10 mouse cellular contexts compared by ENCODE assay signal in genomic region chr9:77381565-77381964, GRCm38 (mm10). TPM values are rescaled to one million over a fixed set of nuclear protein-coding genes. Genes with fewer than 3 reads are reported as not detected.
DNase-seq lines count a peak whose midpoint lies in the region; ATAC-seq lines count a peak whose summit lies in the region.
"Had no signal": no experiment of that assay in that cellular context is flagged by ENCODE, and none has a peak within 500 bp of the region (broad histone marks: within the 10 kb centered on the region; RNA-seq: fewer than 3 reads in every experiment).

No protein-coding gene starts in this region.

- H3K4me1 ChIP-seq in liver, embryonic 12.5 days = no peaks in the 10 kb centered on the region
- peaks cover 7% of the 10 kb centered on the region; the same call in 1 of the 2 replicates for H3K4me1 ChIP-seq in embryonic facial prominence, embryonic 10.5 days
- H3K4me1 ChIP-seq: neural tube, embryonic 12.5 days had no signal

- intact Hi-C loops in left cerebral cortex, postnatal 4 days (cut with DNase I) = loop anchor here (2.0 to 10.0 kb wide), 2 partner anchors 987 to 1111 kb away; no protein-coding TSS in a partner anchor

- no peaks in the 10 kb centered on the region for H3K27me3 ChIP-seq in liver, embryonic 12.5 days (replicated peaks)
- no peaks in the 10 kb centered on the region for H3K27me3 ChIP-seq in embryonic facial prominence, embryonic 10.5 days (replicated peaks; ENCODE audit: low read depth, poor library complexity, severe bottlenecking)
- H3K27me3 ChIP-seq: neural tube, embryonic 12.5 days had no signal

- no peaks in the 10 kb centered on the region for H3K9me3 ChIP-seq in liver, embryonic 12.5 days (replicated peaks)
- no peaks in the 10 kb centered on the region for H3K9me3 ChIP-seq in embryonic facial prominence, embryonic 10.5 days
- H3K9me3 ChIP-seq: neural tube, embryonic 12.5 days had no signal

- H3K36me3 ChIP-seq in liver, embryonic 12.5 days = no peaks in the 10 kb centered on the region
- H3K36me3 ChIP-seq in embryonic facial prominence, embryonic 10.5 days (replicated peaks) = no peaks in the 10 kb centered on the region
- H3K36me3 ChIP-seq: neural tube, embryonic 12.5 days had no signal

- WGBS in liver, embryonic 12.5 days (ENCODE audit: insufficient replicate concordance) = 12% methylated on average over 5 of the region's 5 CpGs
- 14% methylated on average over 5 of the region's 5 CpGs for WGBS in embryonic facial prominence, embryonic 10.5 days

- no peak overlapping the region for H3K4me2 ChIP-seq in liver, embryonic 12.5 days
- H3K4me2 ChIP-seq: neural tube, embryonic 12.5 days had no signal

- DNase-seq in liver = peak; percentile 65
- peak; percentile 87 for DNase-seq in adrenal gland, postnatal 14 days
- peak; percentile 80 for DNase-seq in embryonic facial prominence, embryonic 10.5 days (ENCODE audit: low spot score)
- peak; percentile 87 for DNase-seq in heart, postnatal 4 days
- DNase-seq in left cerebral cortex, postnatal 4 days = peak; percentile 75
- peak; percentile 63 for DNase-seq in ovary, postnatal 10 days (ENCODE audit: low spot score)
- DNase-seq in urinary bladder, adult 2 months (ENCODE audit: low spot score) = peak; percentile 48

- no peak overlapping the region for H3K27ac ChIP-seq in liver, embryonic 12.5 days
- H3K27ac ChIP-seq in embryonic facial prominence, embryonic 10.5 days (replicated peaks) = no peak overlapping the region
- H3K27ac ChIP-seq: neural tube, embryonic 12.5 days had no signal

- ATAC-seq in liver, embryonic 12.5 days = no peak

- no peak overlapping the region for H3K4me3 ChIP-seq in liver, embryonic 12.5 days
- no peak overlapping the region for H3K4me3 ChIP-seq in embryonic facial prominence, embryonic 10.5 days
- H3K4me3 ChIP-seq: erythroblast, embryonic 14.5 days; neural tube, embryonic 12.5 days had no signal

- H3K9ac ChIP-seq in liver, embryonic 12.5 days = no peak overlapping the region
- H3K9ac ChIP-seq: neural tube, embryonic 12.5 days had no signal

RNA-seq across cellular contexts. Expression of gene Mlip, which starts 28.8 kb away (rescaled TPM):
- polyA plus RNA-seq in liver, embryonic 12.5 days (2016; fragmentation: Nextera tagmentation; extraction: Ambion mirVana) = not detected in 2 replicates
- total RNA-seq in adrenal gland, postnatal 14 days (2021) = 0.94 and 1.0 TPM in 2 replicates
- 0.29 TPM in 2 replicates for polyA plus RNA-seq in embryonic facial prominence, embryonic 10.5 days (2016; fragmentation: Nextera tagmentation; extraction: Ambion mirVana)
- total RNA-seq in heart, postnatal 4 days (2021) = 100 to 1,000 TPM; 159 to 165 TPM
- 10 to 100 TPM; 68.4 to 71.5 TPM for total RNA-seq in left cerebral cortex, postnatal 4 days (2021)
- polyA plus RNA-seq in urinary bladder, adult 2 months (2012; rRNA removed) = 0.88 and 1.1 TPM in 2 replicates

Comparison
In these comparisons a context has a peak if more than half of its experiments do, and no peak if none do; other contexts are left out.
1. RNA of gene Mlip, which starts 28.8 kb away (total RNA-seq): 159 to 165 TPM in heart, postnatal 4 days and 68.4 to 71.5 TPM in left cerebral cortex, postnatal 4 days; 0.94 to 1.0 TPM in adrenal gland, postnatal 14 days; every median in the first group is over 10 times any median in the second.
2. Peak in every context shown above with its lines, with median percentiles within 50 percentile points of each other: DNase-seq.